Mouse (Mus musculus) neural tube, embryonic 11.5 days (tissue): ENCODE results near the gene Bbs1. TPM values are rescaled to one million over a fixed set of nuclear protein-coding genes. Genes with fewer than 3 reads are reported as not detected.

ENCODE experiments used
- ATAC-seq: fragments of 200-750 bp; cut with Nextera tagmentation; 2 replicates; pipeline ENCODE4 v1.8.0; 2017; ENCODE audit warnings: moderate number of reproducible peaks, mild to moderate bottlenecking, moderate TSS enrichment, moderate library complexity; ENCODE audit not compliant: insufficient read depth, low FRiP score, low TSS enrichment
- DNase-seq: peaks from one replicate; pipeline ENCODE4 v3.0.0-alpha.2; 2015; ENCODE audit warnings: low spot score
- H3K27ac ChIP-seq: fragments of 300-500 bp; sonication (generic); 2 replicates; pipeline ENCODE4 v1.5.1; 2014; ENCODE audit warnings: low read depth, mild to moderate bottlenecking, low read length
- H3K27me3 ChIP-seq: fragments of 300-500 bp; sonication (generic); 2 replicates; pipeline ENCODE4 v1.6.1; 2014; ENCODE audit warnings: mild to moderate bottlenecking, low read length, mixed read lengths; ENCODE audit not compliant: control insufficient read depth, insufficient read depth
- H3K36me3 ChIP-seq: fragments of 300-500 bp; sonication (generic); 2 replicates; pipeline ENCODE4 v1.6.1; 2014; ENCODE audit warnings: mild to moderate bottlenecking, low read length, moderate library complexity, mixed read lengths; ENCODE audit not compliant: control insufficient read depth, insufficient read depth
- H3K4me1 ChIP-seq: fragments of 300-500 bp; sonication (generic); 2 replicates; pipeline ENCODE4 v1.6.1; 2014; ENCODE audit warnings: low read length, mixed read lengths; ENCODE audit not compliant: control insufficient read depth, insufficient read depth
- H3K4me2 ChIP-seq: fragments of 300-500 bp; sonication (generic); 2 replicates; pipeline ENCODE4 v1.6.1; 2014; ENCODE audit warnings: low read depth, mild to moderate bottlenecking, moderate library complexity
- H3K4me3 ChIP-seq: fragments of 300-500 bp; sonication (generic); 2 replicates; pipeline ENCODE4 v1.5.1; 2014; ENCODE audit warnings: low read depth, low read length
- H3K9ac ChIP-seq: fragments of 300-500 bp; sonication (generic); 2 replicates; pipeline ENCODE4 v1.6.1; 2014; ENCODE audit warnings: mild to moderate bottlenecking, low read length
- H3K9me3 ChIP-seq: fragments of 300-500 bp; sonication (generic); 2 replicates; pipeline ENCODE4 v1.6.1; 2016; ENCODE audit warnings: low read length; ENCODE audit not compliant: control insufficient read depth
- WGBS: fragments of 180-500 bp; shearing (Covaris S2); extraction: QIAGEN DNeasy Blood & Tissue Kit; methylation state at CpG from one replicate; pipeline ENCODE4 v1.1.7; 2014; 5-methylcytosine and 5-hydroxymethylcytosine counted together
- polyA plus RNA-seq: library from polyadenylated mRNA; unstranded; fragments of >200 nt; fragmentation: Nextera tagmentation; extraction: Ambion mirVana; gene quantifications from 2 replicates; pipeline ENCODE4 v1.2.1, GENCODE M21; 2014

Gene Bbs1
- polyA plus RNA-seq, 1 experiment from 2014 or later, result 4.8 TPM

DNA sequence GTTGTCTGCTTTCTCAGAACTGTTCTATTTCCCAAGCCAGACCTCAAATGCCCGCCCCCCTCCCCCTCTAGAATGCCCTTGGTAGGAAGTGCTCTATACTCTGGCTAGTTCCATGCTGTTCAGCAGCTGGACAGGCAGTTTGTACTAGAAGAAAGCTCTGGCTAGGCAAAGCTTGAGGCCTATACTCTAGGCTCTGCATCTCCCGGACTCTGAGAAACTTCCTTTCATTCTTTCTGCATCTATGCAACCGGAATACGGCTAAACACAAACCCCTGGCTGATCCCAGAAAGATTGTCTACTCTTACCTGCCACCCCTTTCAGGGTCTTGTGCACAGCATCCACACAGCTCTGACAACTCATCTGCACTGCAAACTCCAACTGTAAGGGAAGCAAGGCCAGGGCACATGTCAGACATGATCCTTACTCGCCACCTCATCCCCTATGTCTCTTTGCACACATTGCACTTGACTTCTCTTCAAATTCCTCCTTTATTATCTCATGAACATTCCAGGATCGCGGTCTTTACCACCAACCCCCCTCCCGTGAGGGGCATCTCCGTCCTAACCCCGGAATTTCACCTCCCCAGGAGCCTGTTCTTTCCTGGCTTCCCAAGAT is 67.8 kb downstream of the Bbs1 start:
- no peaks in the 10 kb centered on the region for H3K36me3 ChIP-seq
- peak overlapping the region; percentile 52 for H3K4me3 ChIP-seq
- peaks cover 17% of the 10 kb centered on the region for H3K27me3 ChIP-seq
- peak overlapping the region; percentile 64 for H3K9ac ChIP-seq
- H3K4me2 ChIP-seq, result peak overlapping the region; percentile 97
- H3K4me1 ChIP-seq, result peaks cover 11% of the 10 kb centered on the region; the same call in 1 of the 2 replicates
- DNase-seq (no peak), ATAC-seq (0 out of 2 replicates have a peak, but pooled peaks have one; percentile 23)
- WGBS, result 36% methylated on average over 10 of the region's 10 CpGs
- H3K9me3 ChIP-seq, result no peaks in the 10 kb centered on the region
- no peak overlapping the region for H3K27ac ChIP-seq

DNA sequence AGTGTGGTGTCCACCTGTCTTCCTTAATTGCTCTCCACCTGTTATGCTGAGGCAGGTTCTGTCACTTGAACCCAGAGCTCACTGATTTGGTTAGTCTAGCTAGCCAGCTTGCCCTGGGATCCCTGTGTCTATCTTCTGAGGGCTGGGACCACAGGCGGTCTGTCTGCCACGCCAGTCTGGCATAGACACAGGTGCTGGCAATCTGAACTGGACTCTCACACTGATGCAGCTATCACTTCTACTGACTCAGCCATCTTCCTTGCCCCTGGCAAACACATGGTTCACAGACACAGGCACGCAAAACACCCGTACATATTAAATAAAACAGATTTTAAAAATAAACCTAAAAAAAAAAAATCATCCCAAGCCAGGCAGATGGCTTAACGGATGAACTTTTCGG is 69.4 kb downstream of the Bbs1 start:
- no peak overlapping the region for H3K27ac ChIP-seq
- ATAC-seq, result no peak
- no peaks in the 10 kb centered on the region for H3K9me3 ChIP-seq
- no peak overlapping the region for H3K4me2 ChIP-seq
- no peak overlapping the region for H3K9ac ChIP-seq
- peaks cover 11% of the 10 kb centered on the region; the same call in 1 of the 2 replicates for H3K4me1 ChIP-seq
- H3K36me3 ChIP-seq, result no peaks in the 10 kb centered on the region
- H3K27me3 ChIP-seq, result peaks cover 17% of the 10 kb centered on the region
- H3K4me3 ChIP-seq, result no peak overlapping the region
- WGBS, result 90% methylated on average over 6 of the region's 6 CpGs
- DNase-seq, result no peak

Other genes starting within 250 kb of the Bbs1 start
- gene Gm960, start 208.0 kb downstream of the Bbs1 start, polyA plus RNA-seq, result 2.5 and 2.7 TPM in 2 replicates
- 23.4 and 26.1 TPM in 2 replicates for gene Sptbn2, start 195.5 kb downstream of the Bbs1 start, polyA plus RNA-seq
- gene Rbm4b, start 150.1 kb downstream of the Bbs1 start, polyA plus RNA-seq, result 133 and 136 TPM in 2 replicates
- 131 and 134 TPM in 2 replicates for gene Rbm4, start 112.7 kb downstream of the Bbs1 start, polyA plus RNA-seq
- 8.5 and 24.4 TPM in 2 replicates for gene Gm21992, start 95.0 kb downstream of the Bbs1 start, polyA plus RNA-seq
- gene Rbm14, start 95.0 kb downstream of the Bbs1 start, polyA plus RNA-seq, result 113 and 116 TPM in 2 replicates
- 41.4 and 41.5 TPM in 2 replicates for gene Ccs, start 67.3 kb downstream of the Bbs1 start, polyA plus RNA-seq
- gene Ccdc87, start 67.3 kb downstream of the Bbs1 start, polyA plus RNA-seq, result 0.13 TPM in 1 of 2 replicates, not detected in the other
- 40.6 and 41.8 TPM in 2 replicates for gene Ctsf, start 51.5 kb downstream of the Bbs1 start, polyA plus RNA-seq
- gene Actn3, start 28.7 kb downstream of the Bbs1 start, polyA plus RNA-seq, result 5.9 and 6.5 TPM in 2 replicates
- 12.1 and 14.1 TPM in 2 replicates for gene Zdhhc24, start 28.0 kb downstream of the Bbs1 start, polyA plus RNA-seq
- 164 and 171 TPM in 2 replicates for gene Dpp3, start 21.7 kb upstream of the Bbs1 start, polyA plus RNA-seq
- gene Peli3, start 36.5 kb upstream of the Bbs1 start, polyA plus RNA-seq, result 3.4 and 3.5 TPM in 2 replicates
- 143 and 150 TPM in 2 replicates for gene Mrpl11, start 55.5 kb upstream of the Bbs1 start, polyA plus RNA-seq
- 0.12 TPM in 1 of 2 replicates, not detected in the other for gene Npas4, start 83.7 kb upstream of the Bbs1 start, polyA plus RNA-seq
- 3.9 and 6.2 TPM in 2 replicates for gene Slc29a2, start 117.2 kb upstream of the Bbs1 start, polyA plus RNA-seq
- gene B4gat1, start 132.2 kb upstream of the Bbs1 start, polyA plus RNA-seq, result 37.9 and 39.8 TPM in 2 replicates
- gene AC124502.3, start 132.3 kb upstream of the Bbs1 start, polyA plus RNA-seq, result 1.2 and 2.8 TPM in 2 replicates
- gene Brms1, start 134.7 kb upstream of the Bbs1 start, polyA plus RNA-seq, result 65.5 and 78.9 TPM in 2 replicates
- 1.1 and 2.3 TPM in 2 replicates for gene Rin1, start 143.9 kb upstream of the Bbs1 start, polyA plus RNA-seq
- 30.1 and 34.7 TPM in 2 replicates for gene Cd248, start 161.4 kb upstream of the Bbs1 start, polyA plus RNA-seq
- 1.8 and 2.0 TPM in 2 replicates for gene Tmem151a, start 178.9 kb upstream of the Bbs1 start, polyA plus RNA-seq
- 80.4 and 88.0 TPM in 2 replicates for gene Yif1a, start 181.9 kb upstream of the Bbs1 start, polyA plus RNA-seq
- 110 and 127 TPM in 2 replicates for gene Cnih2, start 191.9 kb upstream of the Bbs1 start, polyA plus RNA-seq
- gene Rab1b, start 200.4 kb upstream of the Bbs1 start, polyA plus RNA-seq, result 250 and 266 TPM in 2 replicates
- gene Klc2, start 211.9 kb upstream of the Bbs1 start, polyA plus RNA-seq, result 40.2 and 43.5 TPM in 2 replicates